Mouse (Mus musculus) spleen, postnatal 10 days (tissue): ENCODE data around the gene Igfals.

Experiments
- DNase-seq, 2 experiments: peaks; one replicate each; pipeline ENCODE4 v3.0.0; 2021 to 2022; ENCODE audit warnings: low spot score in 2 of 2

Gene Igfals

DNA sequence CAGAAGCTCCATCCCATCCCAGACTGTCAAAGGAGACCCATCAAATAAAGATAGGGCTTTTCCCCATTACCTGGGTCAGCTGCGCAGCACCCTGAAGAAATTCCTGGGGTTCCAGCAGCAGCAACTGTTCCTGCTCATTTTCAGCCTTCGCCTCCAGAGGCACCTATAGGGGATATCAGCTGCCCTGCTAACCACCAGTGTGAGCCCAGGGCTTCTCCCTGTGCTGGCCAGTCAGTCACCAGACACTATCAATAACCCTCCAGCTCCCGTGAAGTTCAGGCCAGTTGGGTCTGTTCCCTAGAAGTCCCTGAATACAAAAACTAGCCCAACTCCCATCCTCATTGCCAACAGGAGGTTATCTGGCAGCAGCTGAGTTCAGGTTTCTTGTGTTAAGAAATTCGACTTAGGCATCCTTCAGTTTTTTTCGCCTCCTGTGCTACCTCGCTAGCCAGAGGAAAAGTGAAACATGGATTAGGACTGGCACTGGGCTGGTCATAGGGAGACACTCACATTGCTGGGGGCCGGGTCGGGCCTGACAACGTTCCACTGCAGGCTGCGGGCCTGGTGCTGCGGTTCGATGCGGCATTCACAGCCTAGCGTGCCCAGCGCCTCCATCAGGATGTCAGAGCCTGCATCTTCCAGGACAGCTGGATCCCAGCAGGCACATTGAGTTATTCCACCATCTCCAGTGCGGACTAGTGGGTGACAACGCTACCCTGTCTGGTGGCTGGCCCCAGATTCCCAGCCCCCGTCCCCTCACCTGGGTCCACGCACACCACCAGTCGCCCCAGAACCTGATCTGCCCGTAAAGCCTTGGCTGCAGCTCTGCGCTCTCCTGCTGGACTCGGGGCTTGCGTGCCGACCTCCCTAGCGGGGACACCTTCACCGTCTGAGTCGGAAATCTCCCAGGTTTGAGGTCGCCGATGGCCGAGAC lies 28.5 kb downstream of the Igfals start:
- DNase-seq: peak; percentile 59 to 82

- peak in 1 of 2 experiments; percentile 82 for DNase-seq
Observed at GRCm38 (mm10) chr17:24894995-24895547, 29.3 kb downstream of the Igfals start, which contains the start of the genes Eme2 and Mrps34. TSS of gene Eme2 (minus strand) at chr17:24895087. TSS of gene Mrps34 (plus strand) at chr17:24895116.

DNA sequence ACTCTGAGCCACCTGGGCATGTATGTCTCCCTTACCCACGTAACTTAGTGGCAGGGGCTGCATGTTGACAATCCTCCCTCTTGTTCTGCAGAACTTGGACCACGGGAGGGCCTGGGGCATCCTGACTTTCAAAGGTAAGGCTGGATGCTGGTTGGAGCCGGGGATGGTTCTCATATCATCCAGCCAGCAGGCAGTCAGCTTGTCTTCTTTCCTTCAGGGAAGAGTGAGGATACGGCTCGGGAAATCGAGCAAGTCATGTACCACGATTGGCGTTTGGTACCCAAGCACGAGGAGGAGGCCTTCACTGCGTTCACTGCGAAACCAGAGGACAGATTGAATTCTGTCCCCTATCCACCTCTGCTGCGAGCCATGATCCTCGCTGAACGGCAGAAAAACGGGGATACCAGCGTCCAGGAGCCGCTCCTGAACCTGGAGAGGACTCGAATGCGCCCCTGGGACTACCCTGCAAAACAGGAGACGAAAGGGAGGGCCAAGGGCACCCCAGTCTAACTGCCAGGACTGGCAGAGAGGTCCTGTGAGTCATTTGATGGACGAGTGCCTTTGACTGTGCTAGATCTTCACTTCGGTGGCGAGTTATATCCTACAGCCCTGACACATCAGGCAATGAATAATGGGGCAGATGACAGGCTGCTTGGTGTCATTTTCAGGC lies 29.9 kb downstream of the Igfals start:
- DNase-seq: no peak

DNA sequence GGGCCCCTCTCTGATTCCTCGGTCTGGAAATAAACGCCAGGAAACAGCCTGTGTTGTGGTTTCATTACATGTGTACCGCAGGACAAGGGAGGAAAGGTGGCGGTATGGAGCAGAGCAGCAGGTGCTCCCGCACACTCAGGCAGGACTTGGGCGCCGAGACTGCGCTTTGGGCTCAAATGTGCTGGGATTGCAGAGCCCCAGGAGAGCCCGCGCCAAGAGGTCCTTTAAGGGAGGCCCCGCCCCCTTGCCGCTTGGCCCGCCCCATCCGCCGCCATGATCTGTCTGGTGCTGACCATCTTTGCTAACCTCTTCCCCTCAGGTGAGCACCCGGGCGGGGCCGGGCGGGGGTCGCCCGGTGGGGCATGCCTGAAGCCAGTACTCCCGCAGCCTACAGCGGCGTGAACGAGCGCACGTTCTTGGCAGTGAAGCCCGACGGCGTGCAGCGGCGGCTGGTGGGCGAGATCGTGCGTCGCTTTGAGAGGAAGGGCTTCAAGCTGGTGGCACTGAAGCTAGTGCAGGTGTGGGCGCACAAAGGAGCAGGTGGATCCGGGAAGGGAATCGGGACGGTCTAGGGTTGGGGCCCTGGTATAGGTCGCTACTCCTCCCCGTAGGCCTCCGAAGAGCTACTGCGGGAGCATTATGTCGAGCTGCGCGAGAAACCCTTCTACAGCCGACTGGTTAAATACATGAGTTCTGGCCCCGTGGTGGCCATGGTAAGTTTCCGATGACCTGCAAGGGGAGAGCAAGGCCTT lies 30.6 kb downstream of the Igfals start, which contains the start of gene Nme3:
Nme3 (plus strand) TSS at position 260 of the 752 bp plus-strand sequence.
- peak; percentile 82 to 87 for DNase-seq

GRCm38 (mm10) chr17:24896993-24897269 lies 31.1 kb downstream of the Igfals start:
- DNase-seq: no peak

GRCm38 (mm10) chr17:24897600-24897999 lies 31.8 kb downstream of the Igfals start:
- DNase-seq: no peak

DNA sequence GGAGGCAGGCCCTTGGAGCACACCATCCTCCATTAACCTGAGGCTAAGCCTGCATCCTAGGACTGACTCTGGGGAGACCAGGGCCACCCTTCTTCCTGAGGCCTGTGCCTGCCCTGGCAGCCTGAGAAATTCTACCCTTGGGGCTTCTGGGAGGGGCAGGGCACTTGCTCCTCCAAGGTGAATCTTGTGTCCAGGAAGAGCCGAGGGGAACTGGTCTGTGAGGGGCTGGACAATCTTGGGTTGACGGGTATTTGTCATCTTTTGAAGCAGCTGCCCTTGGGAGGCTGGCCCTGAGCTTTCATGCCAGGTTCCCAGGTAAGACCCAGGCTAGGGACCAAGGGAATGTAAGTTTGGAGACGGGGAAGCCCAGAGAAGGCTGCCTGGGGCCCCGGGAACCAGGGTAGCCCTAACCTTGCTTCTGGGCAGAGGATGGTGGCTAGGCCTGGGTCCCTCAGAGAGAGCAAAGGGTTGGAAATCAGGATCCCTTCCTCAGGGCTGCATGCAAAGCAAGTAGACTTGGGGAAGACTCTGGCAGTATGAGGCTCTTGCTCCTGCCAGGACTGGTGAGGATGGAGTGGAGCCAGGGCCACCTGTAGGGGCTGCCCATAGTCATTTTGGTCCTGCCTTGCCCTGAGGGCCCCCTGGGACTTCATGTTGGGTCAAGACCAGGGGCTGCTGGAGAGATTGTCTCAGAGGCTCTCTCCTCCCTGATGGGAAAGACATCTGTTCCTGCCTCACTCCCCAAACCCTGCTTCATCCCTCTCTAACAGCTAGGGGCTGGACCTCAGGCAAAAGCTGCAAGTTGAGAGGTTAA lies 32.5 kb downstream of the Igfals start:
- no peak for DNase-seq

DNA sequence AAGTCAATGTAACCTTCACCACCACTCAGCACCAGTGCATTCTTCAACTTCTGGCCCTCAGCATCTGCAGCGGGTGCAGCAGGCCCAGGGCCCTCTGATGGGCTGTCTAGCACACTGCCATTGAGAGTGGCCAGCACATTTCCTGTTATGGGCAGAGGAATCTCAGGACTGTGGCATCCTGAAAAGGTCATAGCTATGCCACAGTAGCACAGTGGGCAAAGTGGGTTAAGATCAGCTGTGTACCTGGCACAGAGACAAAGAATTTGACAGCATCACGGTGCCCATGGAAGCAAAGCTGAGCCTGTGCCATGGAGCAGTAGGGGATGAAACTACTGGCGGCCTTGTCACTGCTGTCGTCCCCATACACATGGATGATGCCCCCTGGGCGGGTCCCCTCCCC lies 33.4 kb downstream of the Igfals start:
- no peak for DNase-seq

DNA sequence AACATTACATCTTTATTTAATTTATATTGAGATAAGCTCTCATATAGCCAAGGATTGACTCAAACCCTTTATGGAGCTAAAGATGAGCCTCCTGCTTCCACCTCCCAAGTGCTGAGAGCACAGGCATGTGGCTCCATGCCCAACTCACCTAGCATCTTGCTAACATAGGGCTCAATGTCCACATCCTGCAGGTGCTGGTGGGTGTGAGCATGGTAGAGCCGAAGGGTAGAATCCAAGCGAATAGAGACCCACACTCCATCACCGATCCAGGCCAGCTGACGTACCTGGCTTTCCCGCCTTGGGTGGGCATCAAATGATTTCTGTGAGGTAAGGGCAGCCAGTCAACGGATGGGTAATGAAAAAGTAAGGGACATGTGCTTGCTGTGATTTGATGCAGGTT lies 34.2 kb downstream of the Igfals start:
- no peak for DNase-seq

GRCm38 (mm10) chr17:24902124-24902523 lies 36.3 kb downstream of the Igfals start:
- DNase-seq: peak in 1 of 2 experiments; percentile 33

GRCm38 (mm10) chr17:24902671-24903474 lies 37.1 kb downstream of the Igfals start:
- peak; percentile 78 to 85 for DNase-seq

DNA sequence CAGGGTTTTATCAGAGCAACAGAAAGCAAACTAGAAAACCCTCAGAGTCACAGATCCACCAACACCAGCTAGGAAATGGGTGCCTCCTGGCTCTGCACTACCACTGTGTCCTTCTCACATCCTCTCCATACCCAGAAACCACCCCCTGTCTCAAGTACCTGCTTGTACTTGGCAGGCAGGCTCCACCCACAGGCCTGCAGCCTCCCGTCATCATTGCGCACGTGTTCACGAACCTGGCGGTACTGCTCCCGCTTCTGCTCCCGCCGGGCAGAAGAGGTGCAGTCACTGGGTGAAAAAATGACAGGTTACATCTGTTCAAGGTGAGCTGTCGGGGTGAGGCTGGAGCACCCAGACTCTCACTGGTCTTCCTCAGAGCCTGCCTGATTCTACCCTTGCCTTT lies 38.0 kb downstream of the Igfals start:
- peak; percentile 26 to 31 for DNase-seq

DNA sequence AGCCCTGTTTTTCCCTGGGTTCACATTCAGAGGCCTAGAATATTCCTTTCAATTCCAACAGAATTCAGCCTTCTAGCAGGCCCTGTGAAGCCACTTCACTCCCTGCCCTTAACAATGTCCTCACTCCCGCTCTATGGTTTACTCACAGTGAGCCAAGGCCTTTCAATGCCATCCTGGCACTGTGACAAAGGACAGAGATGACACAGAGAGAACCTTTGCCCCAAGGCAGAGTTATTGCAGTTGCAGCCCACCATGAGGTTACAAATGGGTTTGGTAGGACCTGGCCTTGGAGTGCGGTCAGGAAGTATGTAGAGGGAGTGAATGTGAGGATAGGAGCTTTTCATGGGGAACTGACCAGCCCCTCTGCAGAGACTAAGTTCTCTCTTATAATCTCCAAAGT lies 41.8 kb downstream of the Igfals start:
- DNase-seq: no peak

DNA sequence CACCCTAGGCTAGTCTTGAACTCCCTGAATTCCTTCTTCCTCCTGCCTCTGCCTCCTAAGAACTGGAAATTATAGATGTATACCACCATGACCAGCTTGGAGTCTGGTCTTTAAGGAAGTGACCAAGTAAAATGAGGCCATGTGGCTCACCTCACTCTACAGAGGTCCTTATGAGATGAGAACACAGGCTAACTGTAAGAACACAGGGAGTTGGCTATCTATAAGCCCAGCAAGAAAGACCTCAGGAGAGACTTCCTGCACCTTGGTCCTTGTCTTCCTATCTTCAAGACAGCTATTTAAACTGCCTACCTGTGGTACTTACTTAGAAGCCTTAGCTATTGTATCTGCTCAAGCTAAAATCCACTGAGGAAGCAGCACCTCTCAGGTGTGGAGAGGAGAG lies 48.2 kb downstream of the Igfals start:
- DNase-seq: no peak

DNA sequence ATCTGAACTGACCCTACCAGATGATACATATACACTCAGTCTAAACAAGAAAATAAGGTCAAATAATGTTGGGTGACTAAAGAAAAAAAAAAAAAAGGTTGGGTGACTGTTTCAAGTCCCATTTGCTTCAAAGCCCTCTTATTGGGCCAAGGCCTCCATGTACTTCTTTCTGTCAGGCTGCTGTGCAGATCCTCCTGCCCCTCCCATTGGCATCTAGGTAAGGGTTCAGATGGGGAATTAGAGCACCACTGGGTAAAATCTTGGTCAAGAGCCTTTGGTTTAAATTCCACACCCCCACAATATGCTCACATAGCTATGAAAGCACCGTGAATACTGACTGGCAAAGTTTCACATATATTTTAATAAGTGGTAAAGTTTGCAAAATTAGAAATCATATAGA lies 57.4 kb downstream of the Igfals start:
- no peak for DNase-seq

DNA sequence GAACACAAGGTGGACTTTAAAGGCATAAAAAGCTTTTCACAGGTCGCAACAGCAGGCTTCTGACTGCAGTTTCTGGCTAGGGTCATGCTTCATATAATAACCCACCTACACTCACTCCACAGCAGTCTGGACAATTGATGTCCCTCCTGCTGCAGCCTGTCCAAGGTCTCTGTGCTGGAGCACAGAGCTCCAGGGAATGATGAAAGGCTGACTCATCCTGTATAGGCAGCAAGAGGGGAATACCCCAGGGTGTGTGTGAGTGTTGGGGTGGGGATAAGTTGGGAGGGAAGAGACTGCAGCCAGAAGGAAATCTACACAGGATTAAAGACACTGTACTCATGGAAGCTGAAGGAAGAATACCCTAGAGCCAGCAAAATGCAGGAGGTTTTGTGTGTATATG lies 63.7 kb downstream of the Igfals start:
- DNase-seq: no peak
